Mouse (Mus musculus) hindbrain, embryonic 10.5 days (tissue): Measurements from ENCODE around the gene Krtap14. TPM values are rescaled to one million over a fixed set of nuclear protein-coding genes. Genes with fewer than 3 reads are reported as not detected.

Experiments
- DNase-seq: peaks from one replicate; pipeline ENCODE4 v3.0.0-alpha.2; 2017; ENCODE audit warnings: low spot score
- H3K27ac ChIP-seq: fragments of 300-500 bp; sonication (generic); 2 replicates; pipeline ENCODE4 v1.5.1; 2016; ENCODE audit warnings: mild to moderate bottlenecking, moderate library complexity
- H3K27me3 ChIP-seq: fragments of 300-500 bp; sonication (generic); 2 replicates; pipeline ENCODE4 v1.6.1; 2016; ENCODE audit warnings: mild to moderate bottlenecking; ENCODE audit not compliant: poor library complexity, insufficient read depth, severe bottlenecking
- H3K36me3 ChIP-seq: fragments of 300-500 bp; sonication (generic); 2 replicates; pipeline ENCODE4 v1.6.1; 2016; ENCODE audit warnings: mild to moderate bottlenecking, moderate library complexity
- H3K4me1 ChIP-seq: fragments of 300-500 bp; sonication (generic); replicated peaks from 2 replicates; pipeline ENCODE4 v1.6.1; 2016; ENCODE audit warnings: mild to moderate bottlenecking
- H3K4me3 ChIP-seq: fragments of 300-500 bp; sonication (generic); 2 replicates; pipeline ENCODE4 v1.5.1; 2016; ENCODE audit warnings: mild to moderate bottlenecking, moderate library complexity
- H3K9me3 ChIP-seq: fragments of 300-500 bp; sonication (generic); 2 replicates; pipeline ENCODE4 v1.6.1; 2016; ENCODE audit warnings: mild to moderate bottlenecking, moderate library complexity
- WGBS: fragments of 180-500 bp; shearing (Covaris S2); methylation state at CpG from one replicate; pipeline ENCODE4 v1.1.7; 2016; 5-methylcytosine and 5-hydroxymethylcytosine counted together
- polyA plus RNA-seq: library from polyadenylated mRNA; unstranded; fragments of >200 nt; fragmentation: Nextera tagmentation; extraction: Ambion mirVana; gene quantifications from 2 replicates; pipeline ENCODE4 v1.2.1, GENCODE M21; 2016

Krtap14 gene
- polyA plus RNA-seq: not detected in 2 replicates

GRCm38 (mm10) chr16:88826095-88826652 lies at the start of gene Krtap14:
TSS of gene Krtap14 (minus strand) at chr16:88826145.
- H3K9me3 ChIP-seq: no peaks in the 10 kb centered on the region
- no peaks in the 10 kb centered on the region for H3K27me3 ChIP-seq
- no peaks in the 10 kb centered on the region for H3K4me1 ChIP-seq
- H3K36me3 ChIP-seq: no peaks in the 10 kb centered on the region
- H3K27ac ChIP-seq: no peak within 1 kb of the TSS
- 87% methylated on average over 9 of the region's 9 CpGs for WGBS
- DNase-seq: no peak
- no peak within 1 kb of the TSS for H3K4me3 ChIP-seq

- Histone ChIP-seq H3K27me3 (no peaks in the 10 kb centered on the region), H3K4me1 (no peaks in the 10 kb centered on the region), H3K36me3 (no peaks in the 10 kb centered on the region), H3K4me3 (no peak within 1 kb of the TSS), H3K27ac (no peak within 1 kb of the TSS), H3K9me3 (no peaks in the 10 kb centered on the region)
- DNase-seq: no peak
- 94% methylated on average over 3 of the region's 3 CpGs for WGBS
These were observed 48.2 kb upstream of the Krtap14 start, which contains the start of gene Krtap19-2 for GRCm38 (mm10) chr16:88874169-88874568. TSS of gene Krtap19-2 (minus strand) at chr16:88874269.

- WGBS: 94% methylated on average over 6 of the region's 6 CpGs
- no peaks in the 10 kb centered on the region for H3K4me1 ChIP-seq
- H3K27me3 ChIP-seq: no peaks in the 10 kb centered on the region
- no peaks in the 10 kb centered on the region for H3K36me3 ChIP-seq
- no peak within 1 kb of the TSS for H3K4me3 ChIP-seq
- H3K9me3 ChIP-seq: no peaks in the 10 kb centered on the region
- no peak for DNase-seq
- H3K27ac ChIP-seq: no peak within 1 kb of the TSS
These were observed 43.4 kb upstream of the Krtap14 start, which contains the start of gene Krtap19-1 for GRCm38 (mm10) chr16:88869311-88869710. TSS of gene Krtap19-1 (minus strand) at chr16:88869411.

- Histone ChIP-seq H3K27ac (no peak overlapping the region), H3K27me3 (no peaks in the 10 kb centered on the region), H3K4me3 (no peak overlapping the region), H3K4me1 (no peaks in the 10 kb centered on the region), H3K9me3 (no peaks in the 10 kb centered on the region), H3K36me3 (no peaks in the 10 kb centered on the region)
- WGBS: 87% methylated on average over 4 of the region's 4 CpGs
- no peak for DNase-seq
These were observed 39.0 kb upstream of the Krtap14 start for GRCm38 (mm10) chr16:88864887-88865407.

- Histone ChIP-seq H3K27me3 (no peaks in the 10 kb centered on the region), H3K27ac (no peak overlapping the region), H3K4me1 (no peaks in the 10 kb centered on the region), H3K36me3 (no peaks in the 10 kb centered on the region), H3K4me3 (no peak overlapping the region), H3K9me3 (no peaks in the 10 kb centered on the region)
- WGBS: 13% methylated on average over 5 of the region's 5 CpGs
- peak; percentile 33 for DNase-seq
These were observed 25.5 kb upstream of the Krtap14 start for GRCm38 (mm10) chr16:88851450-88851849.

- no peak for DNase-seq
- 86% methylated on average over 4 of the region's 4 CpGs for whole genome bisulfite sequencing
- no peaks in the 10 kb centered on the region for H3K9me3 ChIP-seq
These were observed 22.6 kb upstream of the Krtap14 start for GRCm38 (mm10) chr16:88848558-88848957.

GRCm38 (mm10) chr16:88847363-88847762 lies 21.4 kb upstream of the Krtap14 start:
- Histone ChIP-seq H3K36me3 (no peaks in the 10 kb centered on the region), H3K27me3 (no peaks in the 10 kb centered on the region), H3K4me3 (no peak overlapping the region), H3K27ac (no peak overlapping the region), H3K4me1 (no peaks in the 10 kb centered on the region), H3K9me3 (no peaks in the 10 kb centered on the region)
- no peak for DNase-seq
- 96% methylated on average over 1 of the region's 1 CpGs for WGBS

More at GRCm38 (mm10) chr16:88848558-88848957, 22.6 kb upstream of the Krtap14 start:
- no peaks in the 10 kb centered on the region for H3K4me1 ChIP-seq
- H3K27ac ChIP-seq: no peak overlapping the region
- no peaks in the 10 kb centered on the region for H3K36me3 ChIP-seq
- no peak overlapping the region for H3K4me3 ChIP-seq
- no peaks in the 10 kb centered on the region for H3K27me3 ChIP-seq

GRCm38 (mm10) chr16:88826978-88827377 lies 1.0 kb upstream of the Krtap14 start:
- no peak for DNase-seq
- Histone ChIP-seq H3K4me1 (no peaks in the 10 kb centered on the region), H3K4me3 (no peak overlapping the region), H3K27ac (no peak overlapping the region), H3K27me3 (no peaks in the 10 kb centered on the region), H3K36me3 (no peaks in the 10 kb centered on the region), H3K9me3 (no peaks in the 10 kb centered on the region)
- 85% methylated on average over 3 of the region's 3 CpGs for WGBS

GRCm38 (mm10) chr16:88823736-88824135 lies 2.2 kb downstream of the Krtap14 start:
- no peak overlapping the region for H3K4me3 ChIP-seq
- H3K9me3 ChIP-seq: no peaks in the 10 kb centered on the region
- no peaks in the 10 kb centered on the region for H3K36me3 ChIP-seq
- no peaks in the 10 kb centered on the region for H3K27me3 ChIP-seq
- WGBS: 79% methylated on average over 3 of the region's 3 CpGs
- DNase-seq: no peak
- no peak overlapping the region for H3K27ac ChIP-seq
- H3K4me1 ChIP-seq: no peaks in the 10 kb centered on the region

GRCm38 (mm10) chr16:88820066-88820465 lies 5.9 kb downstream of the Krtap14 start, which contains the start of gene Krtap15:
TSS of gene Krtap15 (plus strand) at chr16:88820215.
- no peak within 1 kb of the TSS for H3K27ac ChIP-seq
- 86% methylated on average over 3 of the region's 3 CpGs for WGBS
- H3K4me1 ChIP-seq: no peaks in the 10 kb centered on the region
- H3K36me3 ChIP-seq: no peaks in the 10 kb centered on the region
- no peak for DNase-seq
- H3K27me3 ChIP-seq: no peaks in the 10 kb centered on the region
- H3K9me3 ChIP-seq: no peaks in the 10 kb centered on the region
- no peak within 1 kb of the TSS for H3K4me3 ChIP-seq

GRCm38 (mm10) chr16:88811827-88812226 lies 14.1 kb downstream of the Krtap14 start, which contains the start of gene Gm20741:
TSS of gene Gm20741 (minus strand) at chr16:88812220.
- Histone ChIP-seq H3K27me3 (no peaks in the 10 kb centered on the region), H3K9me3 (no peaks in the 10 kb centered on the region), H3K4me3 (no peak within 1 kb of the TSS), H3K36me3 (no peaks in the 10 kb centered on the region), H3K27ac (no peak within 1 kb of the TSS), H3K4me1 (no peaks in the 10 kb centered on the region)
- WGBS: 87% methylated on average over 2 of the region's 2 CpGs
- no peak for DNase-seq

- 85% methylated on average over 2 of the region's 2 CpGs for WGBS
- Histone ChIP-seq H3K27ac (no peak overlapping the region), H3K27me3 (no peaks in the 10 kb centered on the region), H3K4me3 (no peak overlapping the region), H3K9me3 (no peaks in the 10 kb centered on the region), H3K4me1 (no peaks in the 10 kb centered on the region), H3K36me3 (no peaks in the 10 kb centered on the region)
- DNase-seq: no peak
These were observed 39.2 kb downstream of the Krtap14 start for GRCm38 (mm10) chr16:88786786-88787185.

GRCm38 (mm10) chr16:88777596-88777995 lies 48.3 kb downstream of the Krtap14 start, which contains the start of gene Gm5965:
TSS of gene Gm5965 (plus strand) at chr16:88777896.
- Histone ChIP-seq H3K4me1 (no peaks in the 10 kb centered on the region), H3K36me3 (no peaks in the 10 kb centered on the region), H3K4me3 (no peak within 1 kb of the TSS), H3K9me3 (no peaks in the 10 kb centered on the region), H3K27me3 (no peaks in the 10 kb centered on the region), H3K27ac (no peak within 1 kb of the TSS)
- 87% methylated on average over 6 of the region's 6 CpGs for WGBS
- no peak for DNase-seq
